ENCODE assay signal across 17 mouse cellular contexts in the genomic region with DNA sequence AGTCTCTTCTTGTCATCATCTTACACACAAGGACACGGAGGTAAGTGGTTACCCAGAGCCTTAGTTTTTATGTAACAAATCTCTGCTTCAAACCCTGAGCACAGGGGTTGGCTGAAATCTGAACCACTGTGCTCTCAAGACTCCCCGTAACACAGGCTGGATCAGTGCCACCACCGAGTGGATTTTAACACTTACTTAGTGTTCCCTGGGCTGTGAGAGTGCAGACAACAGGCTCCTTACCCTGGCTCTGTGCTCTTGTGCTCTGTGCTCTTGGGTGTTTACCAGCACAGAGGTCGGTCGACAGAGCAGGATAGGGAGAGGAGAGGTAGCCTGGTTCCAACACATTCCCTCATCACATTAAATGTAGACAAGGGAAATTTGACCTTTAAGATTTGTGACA.
DNase-seq lines count a peak whose midpoint lies in the region; ATAC-seq and TF ChIP-seq lines count a peak whose summit lies in the region.
"Had no signal": no experiment of that assay in that cellular context is flagged by ENCODE, and none has a peak within 500 bp of the region (broad histone marks: within the 10 kb centered on the region; RNA-seq: fewer than 3 reads in every experiment).

No protein-coding gene starts in this region.

- TF ChIP-seq CTCF in lung, postnatal 0 days (IDR thresholded peaks at IDR 0.05): no peak

- no peak overlapping the region for H3K9ac ChIP-seq in embryonic facial prominence, embryonic 13.5 days
- H3K9ac ChIP-seq in lung, postnatal 0 days (replicated peaks; ENCODE audit: low read depth): no peak overlapping the region
- H3K9ac ChIP-seq: forebrain, embryonic 12.5 days; hindbrain, embryonic 12.5 days; liver, embryonic 13.5 days had no signal

- ATAC-seq in embryonic facial prominence, embryonic 13.5 days (ENCODE audit: insufficient number of reproducible peaks, insufficient read depth, low FRiP score, low TSS enrichment, low read depth): no peak
- ATAC-seq in lung, postnatal 0 days: peak; percentile 72

- peak overlapping the region; percentile 51; the same call in 1 of the 2 replicates for H3K27ac ChIP-seq in embryonic facial prominence, embryonic 13.5 days
- H3K27ac ChIP-seq in lung, postnatal 0 days (ENCODE audit: low read length): no peak overlapping the region
- H3K27ac ChIP-seq: forebrain, embryonic 12.5 days; hindbrain, embryonic 12.5 days; liver, embryonic 13.5 days had no signal

- H3K9me3 ChIP-seq in embryonic facial prominence, embryonic 13.5 days: no peaks in the 10 kb centered on the region
- no peaks in the 10 kb centered on the region for H3K9me3 ChIP-seq in lung, postnatal 0 days (ENCODE audit: low read length)
- H3K9me3 ChIP-seq: forebrain, embryonic 12.5 days; hindbrain, embryonic 12.5 days; liver, embryonic 13.5 days had no signal

- H3K4me3 ChIP-seq in embryonic facial prominence, embryonic 13.5 days: no peak overlapping the region
- no peak overlapping the region for H3K4me3 ChIP-seq in lung, postnatal 0 days (ENCODE audit: low read depth, low read length)
- H3K4me3 ChIP-seq: forebrain, embryonic 12.5 days; hindbrain, embryonic 12.5 days; liver, embryonic 13.5 days; myocyte had no signal

- H3K4me1 ChIP-seq in embryonic facial prominence, embryonic 13.5 days: peaks cover 52% of the 10 kb centered on the region
- H3K4me1 ChIP-seq in lung, postnatal 0 days (ENCODE audit: insufficient read depth, low read depth, low read length): no peaks in the 10 kb centered on the region

- TF ChIP-seq EP300 in lung, postnatal 0 days (IDR thresholded peaks at IDR 0.05): no peak

- H3K4me2 ChIP-seq in embryonic facial prominence, embryonic 13.5 days: no peak overlapping the region
- no peak overlapping the region for H3K4me2 ChIP-seq in lung, postnatal 0 days (replicated peaks; ENCODE audit: low read depth, low read length)
- H3K4me2 ChIP-seq: forebrain, embryonic 12.5 days; hindbrain, embryonic 12.5 days; liver, embryonic 13.5 days had no signal

- no peaks in the 10 kb centered on the region for H3K36me3 ChIP-seq in embryonic facial prominence, embryonic 13.5 days
- H3K36me3 ChIP-seq in lung, postnatal 0 days (ENCODE audit: insufficient read depth, low read length): no peaks in the 10 kb centered on the region
- H3K36me3 ChIP-seq: forebrain, embryonic 12.5 days; hindbrain, embryonic 12.5 days; liver, embryonic 13.5 days had no signal

- 18% methylated on average over 5 of the region's 5 CpGs for WGBS in embryonic facial prominence, embryonic 13.5 days
- 22% methylated on average over 5 of the region's 5 CpGs for WGBS in lung, postnatal 0 days

- intact Hi-C loops in heart, postnatal 25 days (cut with DNase I): loop anchor here (2.0 kb wide), 1 partner anchor 43 kb away; no protein-coding TSS in a partner anchor

- no peaks in the 10 kb centered on the region for H3K27me3 ChIP-seq in embryonic facial prominence, embryonic 13.5 days
- no peaks in the 10 kb centered on the region for H3K27me3 ChIP-seq in lung, postnatal 0 days (replicated peaks; ENCODE audit: insufficient read depth, low read length)
- H3K27me3 ChIP-seq: hindbrain, embryonic 12.5 days had no signal

- DNase-seq in heart, adult 11 months: peak; percentile 92
- no peak for DNase-seq in heart, postnatal 25 days (ENCODE audit: low spot score)
- DNase-seq in heart, postnatal 4 days: peak; percentile 25
- peak; percentile 74 for DNase-seq in lung, postnatal 0 days (ENCODE audit: low spot score)
- no peak for DNase-seq in layer of hippocampus, adult 18-20 months (ENCODE audit: low spot score in 2 of 2)
- no peak for DNase-seq in urinary bladder, postnatal 4 days (ENCODE audit: low spot score in 2 of 2)
- no peak for DNase-seq in spleen, postnatal 36 days (ENCODE audit: low spot score in 2 of 2)
- DNase-seq: B cell, adult 2 months; cerebellum, adult 18-20 months; kidney, adult 9 months; liver, embryonic 13.5 days; right cerebral cortex, postnatal 25 days; thymus, postnatal 36 days had no signal

Comparison
In these comparisons a context has a peak if more than half of its experiments do, and no peak if none do; other contexts are left out.
1. DNase-seq: peak in heart, adult 11 months (single experiment), heart, postnatal 4 days (single experiment) and lung, postnatal 0 days (single experiment); none in heart, postnatal 25 days (single experiment), layer of hippocampus, adult 18-20 months (0 of 2), urinary bladder, postnatal 4 days (0 of 2) and spleen, postnatal 36 days (0 of 2).